Mouse (Mus musculus): ENCODE data around the gene Prkcb.

The Prkcb gene

GRCm38 (mm10) chr7:122367303-122368007 lies 78.9 kb downstream of the Prkcb start:
- no peak for DNase-seq (ENCODE audit: low spot score in 2 of 2)

GRCm38 (mm10) chr7:122370488-122370887 lies 81.9 kb downstream of the Prkcb start:
- no peak for DNase-seq (ENCODE audit: low spot score in 2 of 2)

DNA sequence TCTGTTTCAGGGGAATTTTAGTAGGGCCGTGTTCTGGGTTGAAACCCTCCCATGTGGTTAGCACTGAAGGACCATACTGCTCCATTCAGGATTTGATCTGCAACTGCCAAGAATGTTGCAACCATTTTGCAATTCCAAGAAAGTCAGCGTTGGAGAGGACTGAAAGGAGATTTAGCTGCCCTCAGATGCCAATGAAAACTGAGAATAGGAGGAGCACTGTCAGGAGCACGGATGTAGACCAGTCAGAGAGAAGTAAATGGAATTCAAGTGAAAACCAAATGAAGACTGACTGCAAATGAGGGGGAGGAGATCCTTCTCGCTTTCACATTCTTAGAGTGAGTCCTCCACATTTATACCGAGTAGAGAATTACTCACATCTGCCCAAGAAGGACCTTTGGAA lies 83.4 kb downstream of the Prkcb start:
- no peak for DNase-seq (ENCODE audit: low spot score in 2 of 2)

- no peak for DNase-seq (ENCODE audit: low spot score in 2 of 2)
Observed at GRCm38 (mm10) chr7:122372349-122372748, 83.8 kb downstream of the Prkcb start.

GRCm38 (mm10) chr7:122376845-122377244 lies 88.3 kb downstream of the Prkcb start:
- no peak for DNase-seq (ENCODE audit: low spot score in 2 of 2)

- no peak for DNase-seq (ENCODE audit: low spot score in 2 of 2)
Observed at GRCm38 (mm10) chr7:122377967-122378366, 89.4 kb downstream of the Prkcb start.

DNA sequence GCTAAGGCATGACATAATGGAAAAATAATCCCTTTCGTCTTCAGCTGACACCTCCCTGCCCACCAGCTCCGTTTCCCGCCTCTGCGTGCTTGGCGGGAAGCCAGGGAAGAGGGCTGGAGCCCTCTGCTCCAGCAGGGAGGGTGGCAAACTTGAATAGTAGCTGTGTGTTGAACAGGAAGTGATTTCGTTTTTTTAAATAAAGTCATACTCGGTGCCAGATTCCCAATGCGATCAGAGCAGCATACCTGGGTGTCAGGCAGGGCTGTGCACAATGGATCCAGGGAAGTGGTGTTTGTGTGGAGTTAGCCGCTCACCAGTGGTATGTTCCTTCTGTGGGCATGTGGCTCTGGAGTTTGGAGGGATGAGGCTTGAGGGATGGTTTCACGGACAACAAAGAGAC lies 89.9 kb downstream of the Prkcb start:
- no peak for DNase-seq (ENCODE audit: low spot score in 2 of 2)

- DNase-seq (ENCODE audit: low spot score in 2 of 2): no peak
Observed at GRCm38 (mm10) chr7:122379292-122379691, 90.7 kb downstream of the Prkcb start.

DNA sequence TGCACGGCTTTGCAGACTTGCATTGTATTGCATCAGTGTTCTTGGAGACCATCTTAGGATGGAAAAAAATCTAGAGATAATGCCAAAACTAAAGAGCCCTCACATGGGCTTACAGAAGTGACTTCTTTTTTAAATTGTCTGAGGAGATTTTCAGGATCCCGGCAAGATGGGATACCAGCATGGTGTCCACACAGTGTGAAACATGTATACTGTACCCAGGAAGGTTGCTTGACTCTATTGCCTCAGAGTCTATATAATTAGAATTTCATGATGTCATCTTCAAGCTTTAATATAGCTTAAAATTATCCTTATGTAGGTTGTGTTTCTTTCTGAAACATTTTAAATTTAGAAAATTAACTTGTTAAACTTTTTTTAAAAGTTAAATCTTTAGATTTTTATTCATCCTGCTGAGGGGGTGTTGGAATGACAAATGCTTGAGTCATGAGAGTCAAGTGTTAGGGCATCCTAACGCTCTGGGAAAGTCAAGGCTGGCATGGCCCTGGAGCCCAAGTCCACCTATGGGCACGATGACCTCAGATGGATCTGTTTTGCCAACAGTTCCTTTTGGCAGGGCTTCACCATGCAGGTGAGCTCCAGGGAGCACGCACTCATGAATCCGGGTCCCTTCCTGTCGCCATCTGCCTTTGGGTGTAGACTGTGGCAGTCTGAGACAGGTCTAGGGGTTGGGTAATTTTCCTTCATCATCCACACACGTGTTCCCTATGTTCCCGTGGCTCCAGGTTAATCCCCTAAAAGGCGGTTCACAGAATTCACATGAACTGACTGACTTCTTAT lies 92.0 kb downstream of the Prkcb start:
- DNase-seq (ENCODE audit: low spot score in 2 of 2): no peak

GRCm38 (mm10) chr7:122381560-122381959 lies 93.0 kb downstream of the Prkcb start:
- DNase-seq (ENCODE audit: low spot score in 2 of 2): no peak

- no peak for DNase-seq (ENCODE audit: low spot score in 2 of 2)
Observed at GRCm38 (mm10) chr7:122383260-122383659, 94.7 kb downstream of the Prkcb start.

GRCm38 (mm10) chr7:122384891-122385290 lies 96.3 kb downstream of the Prkcb start:
- DNase-seq (ENCODE audit: low spot score in 2 of 2): no peak

- DNase-seq (ENCODE audit: low spot score in 2 of 2): no peak
Observed at GRCm38 (mm10) chr7:122386567-122386966, 98.0 kb downstream of the Prkcb start.

DNA sequence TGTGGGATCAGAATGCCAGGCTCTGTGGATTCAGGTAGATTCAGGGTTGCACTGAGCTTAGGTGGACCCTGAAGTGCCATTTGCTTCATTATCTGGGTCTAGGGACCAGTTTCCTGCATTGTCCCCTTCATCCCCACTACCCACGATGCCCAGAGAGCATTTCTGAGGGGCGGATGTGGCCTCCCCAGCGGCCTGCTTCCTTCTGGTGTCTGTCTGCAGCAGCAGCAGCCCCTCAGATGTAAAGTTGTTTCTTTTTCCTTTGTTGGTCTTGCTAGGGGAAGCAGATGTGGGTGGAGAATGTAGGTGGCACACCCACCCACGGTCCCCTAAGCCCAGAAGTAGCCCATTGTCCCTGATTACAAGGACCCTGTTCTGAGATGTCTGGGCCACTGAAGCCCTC lies 99.3 kb downstream of the Prkcb start:
- no peak for DNase-seq (ENCODE audit: low spot score in 2 of 2)

DNA sequence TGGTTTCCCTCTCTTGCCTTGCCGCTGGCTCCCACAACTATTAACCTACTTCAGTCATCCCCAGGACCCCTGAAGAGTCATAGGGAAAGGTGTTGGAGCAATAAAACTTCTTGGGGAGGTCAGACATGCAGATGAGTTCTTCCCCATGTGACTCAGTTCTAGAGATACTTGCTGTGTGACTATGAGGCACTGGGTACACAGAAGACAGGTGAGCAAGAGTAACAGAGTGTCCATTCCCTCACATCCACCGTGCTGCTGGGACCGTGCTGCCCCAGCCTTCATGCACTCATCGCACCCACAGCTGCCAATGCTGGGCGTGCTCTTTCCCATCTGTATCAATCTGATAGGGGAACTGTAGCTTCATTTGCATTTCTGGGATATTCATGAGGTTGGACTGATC lies 100.3 kb downstream of the Prkcb start:
- no peak for DNase-seq (ENCODE audit: low spot score in 2 of 2)

DNA sequence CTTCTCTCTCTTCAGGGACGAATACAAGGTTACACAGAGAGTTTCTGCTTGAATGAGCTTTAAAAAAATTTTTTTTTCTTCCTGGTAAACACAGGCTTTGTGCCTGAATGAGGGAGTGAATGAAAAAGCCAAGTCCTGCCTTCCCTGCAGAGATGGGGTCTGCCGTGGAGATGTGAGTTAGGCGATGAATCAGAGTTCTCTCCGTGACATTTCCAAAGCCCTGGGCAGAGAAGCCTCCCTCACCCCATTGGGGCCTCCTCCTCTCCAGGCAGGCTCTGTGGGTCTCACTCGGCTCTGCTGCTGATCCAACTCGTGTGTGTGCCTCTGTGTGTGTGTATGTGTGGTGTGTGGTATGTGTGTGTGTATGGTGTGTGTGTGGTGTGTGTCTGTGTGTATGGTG lies 101.1 kb downstream of the Prkcb start:
- no peak for DNase-seq (ENCODE audit: low spot score in 2 of 2)

DNA sequence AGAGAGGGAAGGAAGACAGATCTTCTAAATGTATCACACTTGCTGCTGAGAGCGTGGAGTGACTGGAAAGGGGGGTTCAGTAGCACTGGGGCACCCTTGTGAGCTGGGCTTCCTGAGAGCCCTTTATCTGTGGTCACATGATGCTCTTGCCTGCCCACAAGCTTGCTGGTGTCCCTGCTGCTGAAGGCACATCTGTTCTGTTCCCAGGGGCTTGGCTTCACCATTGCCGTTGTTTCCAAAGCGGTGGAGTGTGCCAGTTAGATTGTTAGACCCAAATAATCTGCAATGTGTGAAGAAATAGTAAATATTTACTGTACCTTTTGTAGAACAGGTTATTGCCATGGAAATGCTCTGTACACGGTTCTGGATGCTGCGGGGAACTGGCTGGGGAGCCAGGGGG lies 101.6 kb downstream of the Prkcb start:
- no peak for DNase-seq (ENCODE audit: low spot score in 2 of 2)

DNA sequence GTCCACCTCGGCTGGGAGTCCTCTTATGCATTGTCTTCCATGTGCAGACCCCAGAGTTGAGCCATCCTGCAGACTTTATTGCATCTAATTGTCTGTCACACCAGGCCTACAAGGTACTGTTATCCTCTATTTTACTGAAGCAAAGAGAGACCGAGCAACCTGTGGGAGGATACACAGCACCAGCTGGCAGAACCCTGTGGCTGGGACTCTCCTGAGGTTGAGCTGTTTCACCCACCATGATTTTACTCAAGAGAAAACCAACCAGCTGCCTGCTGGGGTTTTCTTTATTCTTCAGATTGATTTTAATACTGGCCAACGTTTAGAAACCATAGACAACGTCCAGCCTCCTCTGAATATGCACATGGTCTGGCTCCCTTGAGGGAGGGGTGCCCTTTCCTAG lies 102.1 kb downstream of the Prkcb start:
- DNase-seq (ENCODE audit: low spot score in 2 of 2): no peak

DNA sequence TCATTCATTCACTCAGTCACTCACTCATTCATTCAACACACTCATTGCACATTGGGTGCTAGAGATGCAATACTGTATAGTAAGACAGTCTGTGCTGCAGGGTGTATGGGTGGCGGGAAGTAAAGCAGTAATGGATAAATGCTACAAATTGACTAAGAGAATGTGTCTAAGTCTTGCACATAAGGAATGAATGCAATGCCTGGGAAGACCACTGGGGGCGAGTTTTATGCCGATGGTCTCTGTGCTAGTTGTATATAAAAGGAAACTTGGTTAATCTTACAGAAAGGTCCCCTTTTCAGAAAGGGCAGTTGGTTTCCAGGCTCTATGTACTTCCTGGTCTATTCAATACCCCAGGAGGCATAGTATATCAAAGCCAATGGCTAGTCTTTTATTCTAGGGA lies 102.8 kb downstream of the Prkcb start:
- DNase-seq (ENCODE audit: low spot score in 2 of 2): no peak

- no peak for DNase-seq (ENCODE audit: low spot score in 2 of 2)
Observed at GRCm38 (mm10) chr7:122393964-122394363, 105.4 kb downstream of the Prkcb start.

GRCm38 (mm10) chr7:122395159-122395975 lies 106.8 kb downstream of the Prkcb start:
- DNase-seq (ENCODE audit: low spot score in 2 of 2): no peak

DNA sequence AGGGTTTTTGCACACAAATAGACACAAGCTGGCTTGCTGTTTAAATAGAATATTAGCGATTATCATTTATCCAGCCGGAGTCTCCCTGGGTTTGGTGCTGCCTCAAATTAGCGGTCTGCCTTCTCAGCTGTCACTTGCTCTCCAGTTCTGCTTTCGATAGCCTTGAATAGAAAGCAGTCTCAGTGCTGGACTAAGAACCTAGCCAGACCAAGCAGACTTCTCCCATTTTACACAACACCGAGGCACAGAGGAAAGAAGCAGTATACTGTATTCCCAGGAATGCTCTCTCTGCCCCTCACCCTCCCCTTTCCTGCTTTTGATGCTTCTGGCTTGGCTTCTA lies 107.4 kb downstream of the Prkcb start:
- DNase-seq (ENCODE audit: low spot score in 2 of 2): no peak

- DNase-seq (ENCODE audit: low spot score in 2 of 2): no peak
Observed at GRCm38 (mm10) chr7:122397699-122398098, 109.1 kb downstream of the Prkcb start.
